Mouse (Mus musculus) gastrocnemius, postnatal 4 days (tissue): ENCODE results near the gene Gstm5. TPM values are rescaled to one million over a fixed set of nuclear protein-coding genes. Genes with fewer than 3 reads are reported as not detected.
"Not testable (repeated sequence)": the region's sequence is repeated elsewhere in the genome, so short reads cannot be mapped to it uniquely, and the experiment has no call there.

Experiments
- DNase-seq, 2 experiments: peaks; one replicate each; pipeline ENCODE4 v3.0.0; 2021 to 2022; ENCODE audit warnings: low spot score in 2 of 2, mixed read lengths in 2 of 2
- total RNA-seq, 2 experiments: library from RNA; stranded (reverse); gene quantifications; 2 replicates each; pipeline ENCODE4 v1.2.3; 2021

The Gstm5 gene
- total RNA-seq, 2 experiments from 2014 or later: 49.2 to 51.0 TPM

DNA sequence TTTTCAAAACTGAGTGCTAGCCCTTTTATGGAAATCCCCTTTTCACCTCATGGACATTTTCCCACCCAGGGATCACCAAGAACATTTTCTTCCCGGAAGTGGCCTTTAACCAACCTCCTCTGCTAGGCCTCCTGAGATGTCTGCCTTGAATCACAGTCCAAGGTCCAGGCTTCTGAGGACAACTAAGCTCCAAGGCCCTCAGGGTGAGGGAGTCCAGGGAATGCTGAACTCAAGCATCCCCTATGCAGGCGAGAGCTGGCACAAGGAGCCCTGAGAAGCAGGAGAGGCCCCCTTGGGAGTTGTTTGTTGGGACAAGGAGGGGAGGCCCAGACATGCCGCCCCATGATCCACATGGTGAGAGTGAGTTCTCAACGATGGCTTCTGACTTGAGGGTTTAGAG is 25.7 kb upstream of the Gstm5 start:
- DNase-seq: no peak

- no peak for DNase-seq
Observed at GRCm38 (mm10) chr3:107873335-107874251, 22.0 kb upstream of the Gstm5 start.

- no peak for DNase-seq
Observed at GRCm38 (mm10) chr3:107875231-107875630, 20.4 kb upstream of the Gstm5 start.

GRCm38 (mm10) chr3:107877005-107877404 is 18.6 kb upstream of the Gstm5 start, which contains the start of gene Eps8l3:
TSS of gene Eps8l3 (plus strand) at chr3:107877229.
- no peak for DNase-seq

- DNase-seq: no peak
Observed at GRCm38 (mm10) chr3:107877747-107878736, 17.6 kb upstream of the Gstm5 start.

GRCm38 (mm10) chr3:107887674-107888495 is 7.7 kb upstream of the Gstm5 start:
- DNase-seq: peak in 1 of 2 experiments; percentile 50

DNA sequence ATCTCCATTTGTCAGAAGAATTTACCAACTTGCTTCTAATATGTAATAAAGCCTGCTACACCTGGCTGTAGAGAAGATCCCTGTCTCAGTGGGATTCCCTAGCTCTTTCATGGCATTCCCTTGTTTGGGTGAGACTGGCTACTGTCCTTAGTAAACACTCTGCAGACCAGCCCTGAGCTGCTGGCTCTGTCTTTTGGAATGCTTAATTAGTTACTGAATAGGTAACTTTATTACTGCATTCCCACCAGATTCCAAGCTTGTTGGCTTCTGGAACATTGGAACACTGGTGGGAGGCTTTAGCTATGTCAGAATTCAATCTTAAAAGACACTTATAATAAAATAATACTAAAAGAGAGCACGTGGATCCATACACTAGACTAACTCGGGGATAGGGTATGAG is 6.4 kb upstream of the Gstm5 start:
- DNase-seq: not testable (repeated sequence)

DNA sequence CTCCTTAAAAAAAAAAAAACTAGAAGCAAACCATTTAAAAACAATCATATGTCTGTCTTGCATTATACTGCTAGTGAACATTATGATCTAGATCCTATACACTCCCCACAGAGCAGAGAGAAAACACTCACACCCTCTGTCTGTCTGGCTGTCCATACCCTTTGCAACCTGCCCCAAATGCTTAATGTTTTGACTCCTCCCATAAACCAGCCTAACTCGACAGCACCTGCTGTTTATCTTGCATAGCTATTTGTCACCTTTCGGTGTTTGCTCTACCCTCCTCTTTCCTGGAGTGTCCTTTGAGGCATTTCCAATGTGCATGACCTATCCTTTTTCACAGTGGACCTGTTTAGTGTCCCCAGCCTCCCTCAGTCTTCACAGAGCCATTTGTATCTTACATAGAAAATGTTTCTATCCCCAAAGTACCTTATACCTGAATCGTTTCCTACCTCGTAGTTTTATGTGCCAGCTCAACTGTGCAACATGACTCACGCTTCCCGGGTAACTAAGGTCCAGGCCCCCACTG is 364 bp upstream of the Gstm5 start:
- no peak for DNase-seq

GRCm38 (mm10) chr3:107898691-107899090 is 3.1 kb downstream of the Gstm5 start:
- DNase-seq: no peak

- no peak for DNase-seq
Observed at GRCm38 (mm10) chr3:107900955-107901673, 5.5 kb downstream of the Gstm5 start.

GRCm38 (mm10) chr3:107905942-107906341 is 10.3 kb downstream of the Gstm5 start:
- no peak for DNase-seq

DNA sequence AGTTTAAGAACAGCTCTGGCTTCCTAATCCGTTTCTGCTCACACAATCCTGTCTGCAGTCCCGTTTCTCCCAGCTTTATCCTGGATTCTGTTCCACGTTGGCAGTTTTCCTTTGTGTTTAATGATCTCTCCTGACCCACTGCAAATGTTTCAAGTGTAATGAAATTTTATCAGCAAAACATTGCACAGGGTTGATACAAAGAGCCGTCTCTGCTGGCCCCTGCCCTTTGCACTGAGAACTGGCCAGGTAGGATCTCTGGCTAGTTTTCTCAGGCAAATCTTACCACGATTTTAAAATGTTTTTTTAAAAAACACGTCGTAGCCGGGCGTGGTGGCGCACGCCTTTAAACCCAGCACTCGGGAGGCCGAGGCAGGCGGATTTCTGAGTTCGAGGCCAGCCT is 21.1 kb downstream of the Gstm5 start:
- no peak for DNase-seq

DNA sequence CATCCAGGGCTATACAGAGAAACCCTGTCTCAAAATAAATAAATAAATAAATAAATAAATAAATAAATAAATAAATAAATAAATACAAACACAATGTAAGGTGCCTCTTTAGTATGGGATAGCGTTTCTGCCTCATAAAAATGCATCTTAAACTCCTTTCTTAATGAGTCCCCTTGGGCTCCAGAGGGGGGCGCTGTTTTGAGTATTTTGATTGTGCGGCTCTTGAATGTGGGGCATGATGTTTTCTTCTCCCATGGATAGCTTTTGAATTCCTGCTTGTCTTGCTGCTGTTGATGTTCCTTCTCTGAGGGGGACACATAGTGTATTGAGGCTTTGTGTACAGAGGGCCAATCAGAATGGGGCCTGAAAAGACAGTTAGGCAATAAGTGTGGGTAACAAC is 21.5 kb downstream of the Gstm5 start:
- no peak for DNase-seq

DNA sequence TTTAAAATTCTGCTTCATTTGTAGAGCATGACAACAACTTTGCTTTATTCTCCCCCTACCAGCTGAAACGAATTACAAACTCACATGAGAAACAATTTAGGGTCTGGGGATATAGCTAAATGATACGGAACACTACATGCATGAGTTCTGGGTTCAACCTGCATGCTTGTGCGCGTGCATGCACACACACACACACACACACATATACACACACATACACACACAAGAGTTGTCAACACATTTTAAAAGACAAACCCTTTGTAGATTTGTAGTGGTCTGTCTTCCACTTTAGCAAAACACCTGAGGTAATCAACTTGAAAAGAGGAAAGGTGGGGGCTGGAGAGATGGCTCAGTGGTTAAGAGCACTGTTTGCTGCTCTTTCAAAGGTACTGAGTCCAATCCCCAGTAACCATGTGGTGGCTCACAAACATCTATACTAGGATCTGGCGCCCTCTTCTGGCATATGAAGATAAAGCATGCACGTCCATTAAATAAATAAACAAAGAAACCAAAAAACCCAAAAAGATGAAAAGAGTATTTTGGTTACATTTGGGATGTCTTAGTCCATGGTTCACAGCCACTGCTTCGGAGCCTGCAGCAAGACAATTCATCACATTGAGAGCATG is 22.3 kb downstream of the Gstm5 start:
- peak; percentile 28 to 55 for DNase-seq

GRCm38 (mm10) chr3:107920348-107920747 is 24.7 kb downstream of the Gstm5 start:
- DNase-seq: no peak

DNA sequence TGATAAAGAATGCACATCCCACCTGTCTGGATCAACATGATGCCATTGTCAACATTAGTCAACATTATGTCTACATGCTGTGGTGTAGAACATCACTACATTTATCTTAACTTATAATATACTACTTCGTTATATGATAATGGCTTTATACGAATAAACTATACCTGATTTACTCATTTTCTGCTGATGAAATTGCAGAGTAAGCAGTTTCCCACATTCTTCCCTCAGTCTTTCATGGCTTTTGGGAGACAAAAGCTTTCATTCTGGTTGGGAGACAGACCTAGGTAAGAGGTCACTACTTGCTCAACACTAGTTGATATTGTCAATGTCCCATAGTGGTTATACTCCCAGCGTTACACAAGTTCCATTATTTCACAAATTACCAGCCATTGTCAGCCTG is 29.7 kb downstream of the Gstm5 start:
- no peak for DNase-seq

- no peak for DNase-seq
Observed at GRCm38 (mm10) chr3:107927841-107928240, 32.2 kb downstream of the Gstm5 start.

DNA sequence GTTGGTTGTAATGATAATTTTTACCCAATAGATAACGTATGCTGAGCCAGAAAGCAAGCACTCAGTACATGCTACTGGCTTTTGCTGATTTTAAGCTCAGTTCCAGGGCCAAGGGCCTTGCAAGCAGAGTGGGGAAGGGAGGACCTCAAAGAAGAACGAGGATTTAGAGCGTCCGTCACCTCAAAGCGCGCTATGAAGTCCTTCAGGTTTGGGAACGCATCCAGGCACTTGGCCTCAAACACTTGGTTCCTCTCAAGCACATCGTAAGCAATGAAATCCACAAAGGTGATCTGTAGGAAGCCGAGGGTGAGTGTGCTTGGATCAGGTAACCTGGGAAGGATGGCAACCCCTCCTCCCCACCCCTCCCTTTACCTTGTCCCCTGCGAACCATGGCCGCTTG is 33.1 kb downstream of the Gstm5 start:
- no peak for DNase-seq

DNA sequence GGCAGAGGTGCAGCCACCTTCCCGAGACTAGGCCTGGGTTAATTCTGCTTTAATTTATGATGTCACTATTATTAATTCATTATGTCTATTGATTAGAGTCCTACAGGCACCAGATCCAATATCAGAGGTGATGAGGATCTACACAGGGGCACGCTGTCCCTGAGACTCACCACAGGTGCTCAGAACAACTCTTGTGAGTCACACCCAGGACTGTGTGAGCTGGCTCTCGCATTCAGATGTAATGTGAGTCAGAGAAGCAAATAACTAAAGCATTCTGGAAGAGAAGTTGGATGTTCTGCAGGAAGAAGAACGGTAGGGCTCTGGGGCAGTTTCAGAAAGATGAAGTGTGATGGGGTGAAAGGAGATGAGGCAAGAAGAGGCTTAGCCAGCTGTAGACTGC is 33.6 kb downstream of the Gstm5 start:
- no peak for DNase-seq
